Comparison of ENCODE assay signal across 19 mouse cellular contexts in genomic region chr8:46904731-46905130, GRCm38 (mm10).
"Had no signal": no experiment of that assay in that cellular context is flagged by ENCODE, and none has a peak within 500 bp of the region (broad histone marks: within the 10 kb centered on the region; RNA-seq: fewer than 3 reads in every experiment).

No protein-coding gene starts in this region.

- H3K27me3 ChIP-seq: midbrain, embryonic 12.5 days; neural tube, embryonic 13.5 days; neural tube, embryonic 15.5 days had no signal

- H3K4me1 ChIP-seq: midbrain, embryonic 12.5 days; neural tube, embryonic 13.5 days; neural tube, embryonic 15.5 days had no signal

- H3K9ac ChIP-seq: lung, embryonic 14.5 days; midbrain, embryonic 12.5 days; neural tube, embryonic 13.5 days; neural tube, embryonic 15.5 days had no signal

- H3K27ac ChIP-seq: midbrain, embryonic 10.5 days; midbrain, embryonic 12.5 days; neural tube, embryonic 13.5 days; neural tube, embryonic 15.5 days had no signal

- DNase-seq: lung, adult 18-20 months; lung, embryonic 14.5 days; lung, postnatal 10 days; lung, postnatal 4 days; midbrain, embryonic 14.5 days; retina, postnatal 1 day; right cerebral cortex, adult 18-20 months; right cerebral cortex, postnatal 25 days; right cerebral cortex, postnatal 4 days; spleen, adult 18-20 months; thymus, adult 18-20 months; thymus, postnatal 25 days; thymus, postnatal 4 days had no signal

- H3K36me3 ChIP-seq: midbrain, embryonic 10.5 days; midbrain, embryonic 12.5 days; neural tube, embryonic 13.5 days; neural tube, embryonic 15.5 days had no signal

- H3K4me3 ChIP-seq: midbrain, embryonic 10.5 days; midbrain, embryonic 12.5 days; myocyte; neural tube, embryonic 13.5 days; neural tube, embryonic 15.5 days had no signal

- H3K9me3 ChIP-seq: midbrain, embryonic 10.5 days; midbrain, embryonic 12.5 days; neural tube, embryonic 13.5 days; neural tube, embryonic 15.5 days had no signal

- ATAC-seq: midbrain, embryonic 16.5 days had no signal

- H3K4me2 ChIP-seq: lung, embryonic 14.5 days; midbrain, embryonic 12.5 days; neural tube, embryonic 13.5 days; neural tube, embryonic 15.5 days had no signal
